Mouse (Mus musculus) forebrain, embryonic 11.5 days (tissue): ENCODE measurements around the gene Ankmy1. TPM values are rescaled to one million over a fixed set of nuclear protein-coding genes. Genes with fewer than 3 reads are reported as not detected.
A peak's percentile ranks its signal among the peaks of the same experiment; 100 is the strongest.

Source experiments
- ATAC-seq: fragments of 200-750 bp; cut with Nextera tagmentation; replicated peaks from 2 replicates; pipeline ENCODE4 v1.8.0; 2017; ENCODE audit warnings: moderate TSS enrichment; ENCODE audit not compliant: low FRiP score
- DNase-seq: peaks from one replicate; pipeline ENCODE4 v3.0.0-alpha.2; 2017; ENCODE audit warnings: low spot score
- H3K27ac ChIP-seq: fragments of 300-500 bp; sonication (generic); 2 replicates; pipeline ENCODE4 v1.5.1; 2014; ENCODE audit warnings: low read depth, low read length
- H3K27me3 ChIP-seq: fragments of 300-500 bp; sonication (generic); 2 replicates; pipeline ENCODE4 v1.6.1; 2014; ENCODE audit warnings: mild to moderate bottlenecking, low read length, mixed read lengths; ENCODE audit not compliant: control insufficient read depth, insufficient read depth
- H3K36me3 ChIP-seq: fragments of 300-500 bp; sonication (generic); 2 replicates; pipeline ENCODE4 v1.6.1; 2014; ENCODE audit warnings: mild to moderate bottlenecking, low read length, moderate library complexity, mixed read lengths; ENCODE audit not compliant: control insufficient read depth, insufficient read depth
- H3K4me1 ChIP-seq: fragments of 300-500 bp; sonication (generic); replicated peaks from 2 replicates; pipeline ENCODE4 v1.6.1; 2014; ENCODE audit warnings: low read length, mixed read lengths; ENCODE audit not compliant: control insufficient read depth, insufficient read depth
- H3K4me2 ChIP-seq: fragments of 300-500 bp; sonication (generic); 2 replicates; pipeline ENCODE4 v1.6.1; 2014; ENCODE audit warnings: low read depth, mild to moderate bottlenecking, low read length, moderate library complexity, mixed read lengths; ENCODE audit not compliant: severe bottlenecking
- H3K4me3 ChIP-seq: fragments of 300-500 bp; sonication (generic); 2 replicates; pipeline ENCODE4 v1.5.1; 2014; ENCODE audit warnings: low read depth, low read length
- H3K9ac ChIP-seq: fragments of 300-500 bp; sonication (generic); 2 replicates; pipeline ENCODE4 v1.6.1; 2014; ENCODE audit warnings: low read length
- H3K9me3 ChIP-seq: fragments of 300-500 bp; sonication (generic); 2 replicates; pipeline ENCODE4 v1.6.1; 2016; ENCODE audit warnings: low read length, mixed read lengths; ENCODE audit not compliant: control insufficient read depth
- WGBS: fragments of 180-500 bp; shearing (Covaris S2); extraction: QIAGEN DNeasy Blood & Tissue Kit; methylation state at CpG from one replicate; pipeline ENCODE4 v1.1.7; 2014; 5-methylcytosine and 5-hydroxymethylcytosine counted together
- polyA plus RNA-seq: library from polyadenylated mRNA; unstranded; fragments of >200 nt; fragmentation: Nextera tagmentation; extraction: Ambion mirVana; gene quantifications from 2 replicates; pipeline ENCODE4 v1.2.1, GENCODE M21; 2014

Ankmy1 gene
- polyA plus RNA-seq, 1 experiment from 2014 or later = 1.5 TPM

DNA sequence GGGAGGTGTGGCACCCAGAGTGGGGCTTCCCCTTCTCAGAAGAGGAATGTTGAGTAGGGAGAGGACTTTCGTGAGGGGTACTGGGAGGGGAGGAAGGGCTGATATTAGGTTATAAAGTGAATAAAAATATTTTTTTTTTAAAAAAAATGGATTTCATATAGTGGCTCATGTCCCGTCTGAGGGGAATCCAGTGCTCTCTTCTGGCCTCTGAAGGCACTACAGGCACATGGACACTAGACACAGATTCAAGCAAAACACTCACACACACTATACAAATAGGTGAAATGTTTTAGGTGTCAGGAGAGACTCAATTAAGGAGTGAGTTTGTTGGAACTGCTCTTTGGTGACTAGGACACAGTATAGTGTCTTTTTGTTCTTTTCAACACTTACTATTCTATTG lies 33.3 kb upstream of the Ankmy1 start:
- DNase-seq = no peak
- Histone ChIP-seq H3K9me3 (no peaks in the 10 kb centered on the region), H3K4me1 (peaks cover 11% of the 10 kb centered on the region; the same call in 1 of the 2 replicates), H3K27ac (no peak overlapping the region), H3K4me3 (peak overlapping the region; percentile 67; the same call in 1 of the 2 replicates), H3K4me2 (peak overlapping the region; percentile 69; the same call in 1 of the 2 replicates), H3K9ac (peak overlapping the region; percentile 78; the same call in 1 of the 2 replicates), H3K27me3 (no peaks in the 10 kb centered on the region), H3K36me3 (peaks cover 8% of the 10 kb centered on the region; the same call in 1 of the 2 replicates)
- no peak for ATAC-seq
- 68% methylated on average over 2 of the region's 2 CpGs for WGBS

DNA sequence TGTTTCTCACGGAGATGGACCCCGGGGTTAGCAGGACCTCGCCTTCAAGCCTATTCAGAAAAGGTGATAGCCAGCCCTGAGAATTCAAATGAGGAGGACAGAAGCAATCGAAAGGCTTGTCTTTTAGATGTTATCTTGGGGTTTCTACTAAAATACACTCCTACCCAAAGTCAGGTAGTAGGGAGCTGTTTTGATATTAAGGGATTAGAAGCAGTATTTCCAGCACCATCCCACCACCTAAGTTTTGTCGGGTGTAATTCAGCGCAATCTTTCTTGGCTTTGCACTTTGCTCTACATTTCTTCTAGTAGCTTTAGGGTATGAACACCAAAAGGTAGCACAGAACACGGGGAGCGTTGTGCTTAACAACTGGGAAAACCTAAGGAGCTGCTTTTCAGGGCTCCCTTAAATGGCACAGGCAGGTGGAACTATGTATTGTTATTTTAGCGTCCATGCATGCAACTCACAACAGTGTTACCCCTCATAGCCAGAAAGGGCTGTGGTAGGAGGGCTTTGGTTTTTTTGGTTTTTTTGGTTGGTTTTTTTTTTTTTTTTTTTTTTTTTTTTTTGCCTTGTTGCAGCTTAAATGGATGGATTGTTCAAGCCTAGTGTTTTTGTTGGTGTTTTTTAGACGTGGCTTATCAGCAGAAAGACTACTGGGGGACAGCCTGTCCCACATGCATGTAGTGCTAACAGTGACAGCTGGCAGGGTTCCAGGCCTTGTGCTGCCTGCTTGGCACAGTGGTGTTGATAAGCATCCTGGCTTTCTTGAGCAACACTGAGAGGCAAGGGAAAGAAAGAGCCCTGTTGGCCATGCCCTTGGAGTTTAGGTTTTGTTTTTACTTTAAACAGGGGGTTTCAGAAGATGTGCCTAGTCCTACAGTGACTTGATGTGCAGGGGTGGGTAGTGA lies 32.6 kb upstream of the Ankmy1 start:
- Histone ChIP-seq H3K4me1 (peaks cover 11% of the 10 kb centered on the region; the same call in 1 of the 2 replicates), H3K9ac (peak overlapping the region; percentile 78), H3K27me3 (no peaks in the 10 kb centered on the region), H3K9me3 (no peaks in the 10 kb centered on the region), H3K4me2 (peak overlapping the region; percentile 69), H3K36me3 (peaks cover 7% of the 10 kb centered on the region; the same call in 1 of the 2 replicates), H3K27ac (no peak overlapping the region; the same call in 1 of the 2 replicates), H3K4me3 (peak overlapping the region; percentile 67)
- ATAC-seq = no peak
- 24% methylated on average over 10 of the region's 10 CpGs for WGBS
- DNase-seq = no peak

DNA sequence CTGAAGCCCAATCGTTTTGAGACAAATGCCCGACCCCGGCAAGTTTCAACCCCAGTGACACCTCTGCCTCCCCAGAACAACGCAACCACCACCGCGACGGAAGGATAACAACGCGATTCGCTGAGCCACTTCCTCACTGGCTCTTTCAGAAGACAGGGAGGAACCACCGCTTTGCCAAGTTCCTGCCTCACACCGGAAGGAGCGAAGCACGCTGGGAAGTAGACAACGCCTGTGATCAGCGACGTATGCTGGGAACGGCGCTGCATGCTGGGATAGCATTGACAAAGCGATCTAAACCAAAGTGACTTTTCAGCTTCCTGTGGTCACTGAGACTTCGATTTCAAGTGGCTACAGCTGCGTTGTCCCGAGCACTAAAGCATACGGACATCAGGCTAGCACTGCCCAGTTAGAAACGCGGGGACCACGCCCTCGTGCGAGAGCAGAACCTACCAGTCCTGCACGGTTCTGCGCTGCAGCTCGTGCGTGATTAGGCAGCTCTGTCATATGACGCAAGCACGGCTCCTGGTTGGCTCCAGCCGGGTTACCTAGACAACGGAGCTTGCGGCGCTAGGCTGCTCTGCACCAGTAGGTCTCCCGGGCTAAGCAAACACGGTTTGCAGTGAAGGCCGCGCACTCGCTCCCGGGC lies 31.6 kb upstream of the Ankmy1 start, which contains the start of gene Capn10:
TSS of gene Capn10 (plus strand) at position 195 of the 646 bp plus-strand sequence.
- ATAC-seq = peak; percentile 100
- peak; percentile 96 for DNase-seq

DNA sequence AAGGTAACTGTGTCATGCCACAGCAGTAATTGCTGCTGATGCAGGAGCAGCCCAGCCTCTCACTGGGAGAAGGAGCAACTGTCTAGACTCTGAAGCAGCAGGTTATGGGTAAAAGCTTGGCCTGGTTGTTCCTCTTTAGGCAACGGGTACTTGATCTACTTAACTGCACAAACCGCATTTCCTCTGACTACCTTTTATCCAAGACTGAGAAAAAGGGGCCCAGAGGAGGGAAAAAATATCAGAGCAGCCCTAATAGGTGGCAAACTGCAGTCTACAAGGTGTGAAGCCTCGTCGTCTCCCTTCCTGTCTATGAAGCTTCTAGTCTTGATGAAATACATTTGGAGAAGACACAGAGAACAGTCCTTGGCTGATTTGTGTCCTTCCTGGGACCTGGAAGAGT lies 30.9 kb upstream of the Ankmy1 start:
- ATAC-seq = no peak
- Histone ChIP-seq H3K27ac (peak overlapping the region; percentile 91), H3K9ac (peak overlapping the region; percentile 78), H3K4me1 (peaks cover 11% of the 10 kb centered on the region; the same call in 1 of the 2 replicates), H3K27me3 (no peaks in the 10 kb centered on the region), H3K9me3 (no peaks in the 10 kb centered on the region), H3K4me2 (peak overlapping the region; percentile 69), H3K4me3 (peak overlapping the region; percentile 67), H3K36me3 (no peaks in the 10 kb centered on the region; the same call in 1 of the 2 replicates)
- 82% methylated on average over 4 of the region's 4 CpGs for WGBS
- no peak for DNase-seq

More for the DNA sequence above, 31.6 kb upstream of the Ankmy1 start, which contains the start of gene Capn10:
- Histone ChIP-seq H3K4me2 (peak within 1 kb of the TSS; percentile 69), H3K9ac (peak within 1 kb of the TSS; percentile 78), H3K9me3 (no peaks in the 10 kb centered on the region), H3K36me3 (no peaks in the 10 kb centered on the region; the same call in 1 of the 2 replicates), H3K27me3 (no peaks in the 10 kb centered on the region), H3K4me3 (peak within 1 kb of the TSS; percentile 67), H3K27ac (peak within 1 kb of the TSS; percentile 91), H3K4me1 (peaks cover 11% of the 10 kb centered on the region; the same call in 1 of the 2 replicates)
- under 1% methylated on average over 45 of the region's 45 CpGs for WGBS

DNA sequence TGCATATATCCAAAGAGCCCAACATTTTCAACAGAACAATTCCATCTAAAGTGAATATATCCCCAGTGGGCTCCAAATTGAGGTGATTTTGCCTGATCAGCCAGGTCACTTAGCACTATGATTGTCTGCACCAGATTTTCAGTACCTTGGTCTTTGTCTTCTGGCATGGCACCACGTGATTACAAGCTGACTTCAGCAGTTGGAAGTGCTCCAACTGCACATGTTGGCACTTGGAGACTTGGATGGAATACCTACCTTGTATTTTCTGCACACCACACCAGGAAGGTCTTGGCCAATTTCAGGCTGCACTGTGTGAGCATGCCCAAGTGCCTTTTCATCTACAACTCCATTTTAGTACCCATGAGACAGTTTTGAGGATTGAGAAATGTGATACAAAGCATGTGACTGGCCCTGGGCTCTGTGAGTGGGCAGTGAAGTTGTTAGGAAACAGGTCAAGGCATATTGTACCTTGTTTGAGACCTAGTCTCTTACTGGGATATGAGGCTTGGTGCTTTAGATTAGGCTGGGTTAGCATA lies 27.5 kb upstream of the Ankmy1 start:
- H3K36me3 ChIP-seq = no peaks in the 10 kb centered on the region
- no peak overlapping the region for H3K27ac ChIP-seq
- no peaks in the 10 kb centered on the region for H3K27me3 ChIP-seq
- 21% methylated on average over 1 of the region's 1 CpGs for WGBS
- peaks cover 4% of the 10 kb centered on the region; the same call in 1 of the 2 replicates for H3K4me1 ChIP-seq
- H3K4me3 ChIP-seq = no peak overlapping the region
- DNase-seq (no peak), ATAC-seq (no peak)
- no peak overlapping the region for H3K4me2 ChIP-seq
- no peak overlapping the region for H3K9ac ChIP-seq
- H3K9me3 ChIP-seq = no peaks in the 10 kb centered on the region

DNA sequence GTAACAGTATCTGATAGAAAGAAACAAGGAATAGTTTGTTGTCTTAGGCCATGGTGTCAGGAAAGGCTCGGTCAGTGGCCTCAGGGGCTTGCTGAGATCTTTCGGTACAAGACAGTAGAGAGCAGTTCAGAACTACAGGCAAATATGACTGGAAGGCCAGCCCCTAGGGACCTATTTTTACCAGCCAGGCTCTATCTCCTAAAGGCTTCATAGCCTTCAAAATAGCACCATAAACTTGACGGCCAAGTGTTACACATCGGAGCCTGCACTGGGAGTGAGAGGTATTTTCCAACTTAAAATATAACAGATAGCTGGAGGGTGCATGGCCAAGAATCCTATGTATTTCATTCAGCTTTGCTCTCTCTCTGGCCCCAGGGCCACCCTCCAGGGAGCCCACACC lies 18.8 kb upstream of the Ankmy1 start:
- no peak for ATAC-seq
- no peak overlapping the region for H3K27ac ChIP-seq
- no peaks in the 10 kb centered on the region for H3K27me3 ChIP-seq
- peaks cover 14% of the 10 kb centered on the region for H3K36me3 ChIP-seq
- no peak overlapping the region for H3K4me3 ChIP-seq
- WGBS = 94% methylated on average over 4 of the region's 4 CpGs
- no peak for DNase-seq
- no peak overlapping the region for H3K9ac ChIP-seq
- H3K4me1 ChIP-seq = no peaks in the 10 kb centered on the region
- no peak overlapping the region for H3K4me2 ChIP-seq
- H3K9me3 ChIP-seq = no peaks in the 10 kb centered on the region

DNA sequence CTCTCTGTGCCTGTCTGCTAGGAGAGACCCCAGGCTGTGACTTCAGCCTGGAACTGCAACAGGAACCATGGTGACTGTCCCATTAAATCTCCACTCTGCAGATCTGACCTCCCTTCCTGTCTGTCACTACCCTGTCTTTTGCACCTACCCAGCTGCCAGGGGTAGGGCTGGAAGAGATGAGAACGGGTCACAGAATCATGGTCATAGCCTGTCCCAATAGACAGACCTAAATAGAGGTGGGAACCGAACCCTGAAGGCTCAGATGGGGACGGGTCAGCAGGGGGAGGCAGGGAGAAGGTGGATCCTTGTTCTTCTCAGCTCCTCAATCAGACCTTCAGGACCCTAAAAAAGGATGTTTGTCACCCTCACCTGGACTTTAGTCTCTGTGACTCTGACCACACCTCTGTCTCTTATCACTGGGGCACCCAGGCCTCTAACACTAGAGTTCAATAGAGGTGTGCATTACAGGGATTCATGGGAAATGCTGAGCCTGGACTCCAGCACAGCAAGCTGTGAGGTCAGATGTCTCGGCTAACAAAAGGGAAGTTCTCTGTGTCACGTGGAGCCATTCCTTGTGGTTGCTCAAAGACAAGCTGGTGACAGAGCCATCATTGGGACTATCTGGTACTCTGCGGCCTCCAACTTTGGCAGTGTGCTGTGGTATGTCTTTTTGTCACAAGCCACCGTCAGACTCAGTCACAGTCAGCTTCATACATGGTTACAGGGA lies 17.9 kb upstream of the Ankmy1 start:
- Histone ChIP-seq H3K4me3 (no peak overlapping the region), H3K27me3 (no peaks in the 10 kb centered on the region), H3K4me2 (no peak overlapping the region), H3K36me3 (peaks cover 14% of the 10 kb centered on the region), H3K9ac (no peak overlapping the region), H3K27ac (no peak overlapping the region), H3K9me3 (no peaks in the 10 kb centered on the region), H3K4me1 (no peaks in the 10 kb centered on the region)
- DNase-seq = no peak
- ATAC-seq = no peak
- 87% methylated on average over 7 of the region's 7 CpGs for WGBS

DNA sequence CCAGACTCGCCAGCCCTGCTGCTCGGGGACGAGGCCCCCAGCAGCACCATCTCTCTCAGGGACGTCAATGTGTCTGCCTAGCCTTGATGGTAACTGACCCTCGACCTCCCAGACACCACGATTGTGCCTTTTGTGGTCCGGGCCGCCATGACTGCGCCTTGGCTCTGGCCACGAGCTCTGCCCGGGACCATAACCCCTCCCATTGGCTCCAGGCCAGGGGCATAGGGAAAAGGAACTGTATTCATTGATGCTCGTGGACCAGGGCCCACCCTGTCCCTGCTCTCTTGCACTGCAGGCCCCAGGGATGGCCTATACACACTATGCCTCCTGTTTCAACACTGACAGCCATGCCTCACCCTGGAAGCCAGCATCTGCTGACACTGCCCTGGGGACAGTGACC lies 17.1 kb upstream of the Ankmy1 start:
- Histone ChIP-seq H3K27ac (no peak overlapping the region), H3K4me2 (no peak overlapping the region), H3K4me1 (no peaks in the 10 kb centered on the region), H3K36me3 (peaks cover 14% of the 10 kb centered on the region), H3K9ac (no peak overlapping the region), H3K4me3 (no peak overlapping the region), H3K9me3 (no peaks in the 10 kb centered on the region), H3K27me3 (no peaks in the 10 kb centered on the region)
- DNase-seq (no peak), ATAC-seq (no peak)
- WGBS = 90% methylated on average over 12 of the region's 12 CpGs
